Mouse (Mus musculus) cerebellum, postnatal 36 days (tissue): ENCODE results near the gene Jakmip3.

Experiments used
- DNase-seq, 2 experiments: peaks; one replicate each; pipeline ENCODE4 v3.0.0; 2021 to 2022; ENCODE audit warnings: mixed read lengths in 2 of 2

Jakmip3 gene

DNA sequence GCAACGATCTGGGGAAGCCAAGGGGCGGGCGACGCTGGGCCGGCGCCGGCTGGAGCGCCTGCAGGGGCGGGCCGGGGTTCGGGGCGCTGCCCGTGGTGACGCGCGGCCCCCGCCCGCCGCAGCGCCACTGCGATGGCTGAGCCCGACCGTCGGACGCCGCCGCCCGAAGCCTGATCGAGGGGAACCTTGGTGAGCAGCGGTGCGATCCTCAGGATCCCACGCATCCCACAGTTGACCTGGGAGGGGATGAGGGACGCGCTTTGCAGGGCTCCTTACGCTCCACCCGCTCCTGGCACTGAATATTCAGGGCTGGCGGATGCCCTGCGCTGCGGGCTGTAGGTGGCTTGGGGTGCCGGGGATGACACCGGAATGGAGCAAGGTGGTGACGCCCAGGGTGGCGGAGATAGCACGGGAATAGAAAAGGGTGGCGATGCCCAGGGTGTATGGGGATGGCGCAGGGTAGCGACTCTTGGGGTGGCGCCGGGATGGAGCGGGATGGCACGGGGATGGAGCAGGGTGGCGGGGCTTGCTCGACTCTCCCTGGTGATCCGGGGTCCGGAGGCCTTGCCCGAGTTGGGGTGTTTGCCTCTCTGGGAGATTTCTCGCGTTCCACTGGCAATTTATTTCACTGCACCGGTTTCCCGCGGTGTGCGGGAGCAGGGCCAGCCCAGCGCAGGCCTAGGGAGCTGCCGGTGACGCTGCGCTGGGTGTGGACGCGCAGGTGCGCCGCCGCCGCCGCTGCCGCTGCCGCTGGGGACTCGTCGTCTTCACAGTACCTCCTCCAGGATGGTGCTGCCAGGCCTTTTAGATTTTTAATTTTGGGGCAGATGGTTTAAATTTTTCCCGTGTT is at the start of gene Jakmip3:
Gene Jakmip3 (plus strand): TSS at position 119 of the 850 bp plus-strand sequence.
- DNase-seq = peak; percentile 75 to 76

DNA sequence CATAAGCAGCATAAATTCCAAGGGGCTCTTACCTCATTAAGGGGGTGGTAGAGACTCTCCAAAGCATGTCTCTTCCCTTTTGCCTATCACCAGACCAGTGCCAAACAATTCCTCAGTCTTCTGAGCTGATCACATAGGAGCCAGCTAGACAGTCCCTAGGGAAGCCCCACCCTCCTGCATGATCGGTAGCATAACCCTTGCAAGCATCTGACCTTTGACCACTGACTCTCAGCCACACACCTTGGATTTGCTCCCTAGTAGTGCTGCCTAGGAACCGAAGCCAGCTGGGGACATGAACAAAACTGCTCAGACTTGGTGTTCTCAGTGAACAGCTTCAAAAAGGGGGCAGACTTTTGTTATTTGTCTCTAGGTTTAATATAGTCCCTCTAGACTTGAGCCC is 42.4 kb upstream of the Jakmip3 start:
- DNase-seq = no peak

DNA sequence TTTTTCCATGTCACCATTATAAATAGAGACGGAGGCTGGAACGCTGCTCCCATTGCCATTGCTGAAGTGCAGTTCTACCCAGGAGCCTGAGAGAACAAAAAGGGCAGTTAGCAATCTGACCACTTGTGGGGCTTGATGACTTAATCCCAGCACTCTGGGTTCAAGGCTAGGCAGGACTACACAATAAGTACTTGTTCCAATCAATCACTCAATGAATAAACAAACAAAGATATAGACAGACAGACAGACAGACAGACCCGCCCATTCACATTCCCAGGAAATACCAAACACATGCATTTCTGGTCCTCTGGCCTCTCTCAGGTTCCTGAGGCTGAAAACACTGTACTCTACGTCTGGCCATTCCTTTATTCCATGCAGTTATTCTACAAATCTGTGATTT is 41.8 kb upstream of the Jakmip3 start:
- no peak for DNase-seq

DNA sequence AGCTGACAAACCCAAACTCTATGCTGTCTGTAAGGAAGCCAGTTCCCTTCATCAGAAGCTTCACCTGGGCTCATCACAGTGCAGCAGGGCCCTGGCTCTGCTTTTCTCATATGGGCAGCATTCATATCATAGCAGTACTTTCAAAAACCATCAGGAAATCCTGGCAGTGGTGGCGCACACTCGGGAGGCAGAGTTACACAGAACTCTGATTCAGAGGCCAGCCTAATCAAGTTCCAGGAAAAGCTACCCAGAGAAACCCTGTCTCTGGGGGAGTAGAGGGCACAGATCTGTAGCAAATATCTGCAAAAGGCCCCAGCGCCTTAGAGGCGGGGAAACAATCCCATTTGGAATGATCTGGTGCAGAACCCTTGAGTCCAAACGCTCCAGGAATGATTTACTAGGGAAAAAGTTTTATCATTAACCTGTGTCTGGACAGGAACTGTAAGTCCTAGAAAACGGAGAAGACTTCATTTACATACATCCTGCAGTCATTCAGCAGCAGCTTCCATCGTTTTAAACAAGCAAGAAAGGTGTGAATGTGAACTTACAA is 36.6 kb upstream of the Jakmip3 start:
- DNase-seq = no peak

DNA sequence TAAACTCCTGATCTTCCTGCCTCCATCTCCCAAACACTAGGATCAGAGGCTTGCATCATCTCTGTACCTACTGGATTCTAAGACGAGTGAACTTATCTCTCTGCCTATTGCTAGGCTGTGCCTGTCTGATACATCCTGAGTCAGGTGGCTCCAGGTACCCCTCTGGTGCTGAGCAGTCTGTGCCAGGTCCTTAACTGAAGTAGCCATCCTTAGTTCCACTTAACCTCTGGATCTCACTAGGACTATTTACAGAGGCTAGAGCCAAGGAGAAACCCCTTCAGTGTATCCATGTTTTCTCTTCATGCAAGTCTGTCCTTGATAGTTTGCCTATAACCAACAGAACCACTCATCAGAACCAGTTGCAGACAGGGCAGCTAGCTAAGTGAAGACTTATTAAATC is 34.1 kb upstream of the Jakmip3 start:
- DNase-seq = no peak

DNA sequence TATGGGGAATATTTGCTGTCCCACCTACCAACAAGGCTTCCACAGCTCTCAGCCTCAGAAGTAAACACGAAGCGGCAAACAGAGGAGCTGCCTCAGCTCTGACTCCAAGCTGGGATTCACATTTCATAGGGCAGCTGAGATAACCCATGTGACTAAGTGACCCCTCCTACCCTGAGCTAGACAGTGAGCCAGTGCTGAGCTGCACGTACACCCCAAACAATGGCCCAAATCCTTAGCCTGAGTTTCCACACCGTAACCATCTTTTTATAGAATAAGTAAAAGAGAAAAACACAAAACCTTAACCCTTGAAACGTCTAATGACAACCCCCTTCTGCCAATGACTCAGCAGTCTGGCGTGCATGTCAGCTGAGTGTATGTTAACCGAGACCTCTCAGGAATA is 33.5 kb upstream of the Jakmip3 start:
- DNase-seq = peak; percentile 18 to 44

DNA sequence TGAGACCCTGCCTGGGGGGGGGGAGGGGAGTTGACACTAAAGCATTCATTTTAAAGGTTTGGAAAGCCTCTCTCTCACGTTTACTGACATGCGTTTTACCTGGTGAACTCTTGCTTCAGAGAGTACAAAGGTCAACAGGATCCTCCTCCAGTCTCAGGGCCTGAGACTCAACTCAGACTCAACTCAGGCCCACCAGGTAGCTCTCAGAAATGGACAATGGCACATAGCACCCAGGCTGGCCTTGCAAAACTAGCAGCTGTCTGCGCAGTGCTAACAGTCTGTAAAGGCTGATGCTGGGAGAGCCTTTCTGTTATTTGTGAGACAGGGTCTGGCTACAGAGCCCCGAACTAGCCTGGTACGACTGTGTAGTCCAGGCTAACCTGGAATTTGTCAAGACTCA is 32.6 kb upstream of the Jakmip3 start:
- DNase-seq = no peak

DNA sequence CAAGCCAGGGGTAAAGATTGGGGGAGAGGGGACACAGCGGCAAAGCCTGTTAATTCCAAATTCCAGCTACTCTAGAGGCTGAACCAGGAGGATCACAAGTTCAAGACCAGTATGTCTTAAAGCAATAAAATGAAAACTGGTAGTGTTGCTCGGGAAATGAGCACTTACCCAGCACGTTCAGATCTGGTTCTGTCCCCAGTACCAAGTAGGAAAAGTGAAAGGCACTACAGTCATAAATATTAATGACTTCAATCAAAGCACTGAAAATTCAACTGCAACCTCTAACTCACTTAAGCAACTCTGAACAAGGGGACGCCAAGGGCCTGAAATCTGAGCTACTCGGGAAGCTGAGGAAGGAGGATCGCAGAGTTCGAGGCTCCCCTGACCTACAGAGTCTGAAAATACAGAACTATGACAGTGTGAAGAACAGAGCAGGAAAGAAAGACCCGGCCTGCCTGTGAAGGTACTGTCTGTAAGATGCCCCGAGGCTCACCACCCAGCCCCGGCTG is 31.7 kb upstream of the Jakmip3 start:
- no peak for DNase-seq

DNA sequence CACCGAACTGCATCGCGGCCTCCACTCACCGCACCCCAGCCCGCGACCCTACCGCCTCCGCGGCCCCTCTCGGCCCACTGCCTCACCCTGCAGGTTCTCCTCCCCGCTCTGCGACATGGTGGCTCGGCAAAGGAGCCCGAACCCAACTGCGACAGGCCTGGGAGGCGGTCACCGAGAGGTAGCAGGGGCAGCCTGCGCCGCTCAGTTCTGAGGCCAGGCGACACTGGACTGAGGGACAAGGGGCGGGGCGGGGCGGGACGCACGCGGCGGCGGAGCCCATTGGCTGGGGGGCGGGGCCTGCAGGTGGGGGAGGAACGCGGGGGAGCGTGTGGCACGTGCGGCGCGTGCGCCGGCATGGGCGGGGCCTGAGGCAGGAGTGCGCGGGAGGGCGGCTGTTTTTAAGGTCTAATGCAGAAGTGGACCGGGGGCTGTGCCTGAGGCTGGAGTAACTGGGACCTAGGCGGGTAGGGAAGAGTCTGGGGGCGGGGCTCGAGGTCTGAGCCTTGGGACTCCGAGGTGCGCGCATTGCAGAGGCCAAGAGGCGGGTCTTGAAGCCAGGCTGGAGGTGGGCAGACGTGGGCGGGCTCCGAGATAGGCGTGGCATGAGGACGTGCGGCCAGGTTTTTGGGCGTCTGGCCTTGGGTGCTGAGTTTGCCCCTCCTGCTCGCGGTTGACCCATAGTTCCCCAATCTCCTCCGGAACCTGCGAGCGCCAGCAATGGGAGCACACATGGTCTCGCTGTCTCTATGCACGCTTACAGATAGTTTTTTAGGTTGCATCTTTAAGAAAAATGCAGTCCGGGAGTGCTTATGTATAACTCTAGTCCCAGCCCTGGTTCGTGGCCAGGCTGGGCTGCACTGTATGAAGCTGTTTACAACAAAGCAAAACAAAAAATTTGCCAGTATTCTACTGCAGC is 31.0 kb upstream of the Jakmip3 start, which contains the start of gene Bnip3:
Gene Bnip3 (minus strand): TSS at position 243 of the 916 bp plus-strand sequence.
- peak; percentile 85 to 89 for DNase-seq

DNA sequence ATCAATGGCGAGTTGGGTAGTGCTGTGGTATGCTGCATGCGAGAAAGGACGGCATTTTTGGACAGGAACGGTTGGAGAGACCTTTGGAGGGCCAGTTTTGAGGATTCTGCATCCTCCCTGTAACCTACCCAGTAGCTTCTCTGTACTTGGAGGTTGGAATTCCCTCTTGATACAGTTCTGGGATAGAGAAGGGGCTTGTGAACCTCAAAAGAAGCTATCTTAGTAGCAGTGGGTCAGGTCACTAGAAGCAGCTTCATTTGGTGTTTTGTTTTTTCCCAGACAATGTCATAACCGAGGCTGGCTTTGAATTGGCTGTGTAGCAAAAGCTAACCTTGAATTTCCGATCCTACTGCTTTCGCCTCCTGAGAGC is 30.4 kb upstream of the Jakmip3 start:
- no peak for DNase-seq

DNA sequence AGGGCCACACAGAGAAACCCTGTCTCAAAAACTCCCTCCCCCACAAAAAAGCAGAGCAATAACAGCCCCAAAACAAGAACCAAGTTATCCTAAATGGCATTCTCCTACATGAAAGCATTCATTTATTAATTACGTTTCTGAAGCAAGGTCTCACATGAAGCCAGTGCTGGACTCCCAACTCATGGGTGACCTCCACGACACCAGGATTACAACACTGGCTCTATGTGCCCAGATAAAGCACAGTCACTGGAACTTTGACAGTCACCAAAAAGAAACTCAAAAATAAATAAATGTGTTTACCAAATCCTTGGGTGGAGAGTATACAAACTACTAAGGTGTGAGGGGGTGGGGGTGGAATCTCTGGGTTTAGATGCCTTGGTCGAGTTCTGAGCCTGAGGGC is 26.9 kb upstream of the Jakmip3 start:
- DNase-seq = no peak

DNA sequence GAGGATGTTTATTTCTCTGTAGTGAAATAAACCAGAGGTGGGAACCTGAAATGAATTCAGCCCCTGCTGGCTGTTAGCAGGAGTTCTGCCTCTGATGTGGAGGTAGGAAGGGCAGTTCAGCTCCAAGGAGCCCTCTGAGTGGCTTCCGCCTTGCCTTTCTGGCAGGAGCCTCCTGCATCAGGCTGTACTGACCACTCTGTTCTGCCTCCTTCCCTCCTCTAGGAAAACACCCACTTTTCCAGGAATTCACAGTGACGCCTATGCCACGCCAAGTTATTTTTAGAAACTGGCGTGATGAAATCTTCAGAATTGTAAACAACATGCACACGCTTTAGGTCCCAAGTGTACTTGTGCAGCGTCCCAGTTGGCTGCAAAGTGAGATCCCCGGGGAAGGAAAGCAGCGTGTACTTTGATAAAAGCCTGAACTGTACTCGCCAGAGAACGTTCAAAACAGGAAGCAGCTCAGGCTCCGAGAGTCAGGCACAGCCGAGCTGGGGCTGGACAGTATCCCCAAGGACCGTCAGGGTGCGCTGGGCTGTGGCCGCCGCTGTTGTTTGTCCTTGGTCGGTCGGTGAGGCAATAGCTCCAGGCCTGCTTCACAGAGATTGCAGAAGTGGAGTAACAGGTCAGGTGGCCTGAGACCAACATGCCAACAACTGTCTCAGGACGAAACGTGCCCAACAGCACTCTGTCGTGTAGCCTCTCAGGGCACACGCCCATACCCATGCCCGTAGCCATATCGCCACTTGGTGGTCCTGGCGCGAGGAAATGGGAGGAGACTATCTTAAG is 21.2 kb upstream of the Jakmip3 start:
- DNase-seq = peak; percentile 27 to 34

DNA sequence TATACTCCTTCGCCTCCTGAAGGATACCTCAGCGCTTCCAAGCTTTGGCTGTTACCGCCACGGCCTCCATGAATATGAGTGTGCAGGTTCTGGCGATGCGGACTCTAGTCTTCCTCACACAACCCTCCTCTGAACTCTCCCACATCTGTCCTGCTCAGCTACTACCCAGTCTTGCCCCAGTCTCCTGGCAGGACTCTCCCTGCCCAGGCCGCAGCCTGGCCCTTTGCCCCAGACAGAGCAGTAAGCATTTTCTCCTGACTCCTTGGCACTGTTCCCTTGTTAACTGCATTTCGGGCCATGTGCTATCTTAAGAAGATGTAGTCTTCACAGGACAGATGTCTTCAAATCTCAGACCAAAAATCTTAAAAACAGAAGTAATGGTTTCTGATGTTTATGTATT is 18.9 kb upstream of the Jakmip3 start:
- no peak for DNase-seq

DNA sequence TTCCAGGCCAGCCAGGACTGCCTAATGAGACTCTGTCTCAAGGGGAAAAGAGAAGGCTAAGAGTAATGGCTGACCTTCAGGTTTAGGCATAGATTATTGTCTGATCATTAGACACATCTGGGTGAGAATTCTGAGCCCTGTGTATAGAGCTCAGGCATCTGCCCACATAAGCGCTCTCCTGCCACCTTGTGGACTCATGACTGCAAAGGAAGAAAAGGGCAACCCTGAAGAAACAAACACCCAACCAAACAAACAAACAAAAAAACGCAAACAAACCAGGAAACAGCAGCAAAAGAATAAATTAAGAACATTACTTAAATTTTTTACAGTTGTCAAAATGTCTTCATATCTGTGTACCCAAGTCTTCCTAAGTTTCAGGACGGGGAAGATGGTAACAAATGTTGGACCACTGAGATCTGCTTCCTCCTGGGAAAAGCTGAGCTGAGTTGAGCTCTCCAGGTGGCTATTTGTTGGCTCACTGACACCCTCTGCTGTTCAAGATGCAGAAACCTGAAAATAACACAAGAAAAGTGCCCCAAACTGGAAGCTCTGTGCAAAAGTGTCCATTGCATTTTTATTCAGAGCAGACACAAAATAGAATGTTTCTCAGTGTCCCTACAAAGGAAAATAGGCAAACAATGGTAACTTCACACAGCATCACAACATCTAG is 16.6 kb upstream of the Jakmip3 start:
- peak in 1 of 2 experiments; percentile 23 for DNase-seq

DNA sequence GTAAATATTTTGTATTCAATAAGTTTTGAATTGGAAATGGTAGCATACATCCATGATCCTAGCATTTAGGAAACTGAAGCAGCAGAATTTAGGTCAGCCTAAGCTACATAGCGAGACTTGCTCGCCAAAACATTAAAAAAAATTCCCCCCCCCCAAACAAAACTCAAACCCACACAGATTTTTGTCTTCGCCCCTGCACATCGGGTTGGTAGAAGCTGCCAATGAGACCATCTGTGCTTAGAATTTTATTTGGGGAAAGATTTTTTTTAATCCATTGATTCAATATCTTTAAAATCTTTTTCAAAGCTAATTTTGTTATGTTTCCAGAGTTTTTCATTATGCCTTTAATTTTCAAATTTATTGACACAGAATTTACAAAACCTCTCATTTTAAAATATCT is 12.1 kb upstream of the Jakmip3 start:
- no peak for DNase-seq

DNA sequence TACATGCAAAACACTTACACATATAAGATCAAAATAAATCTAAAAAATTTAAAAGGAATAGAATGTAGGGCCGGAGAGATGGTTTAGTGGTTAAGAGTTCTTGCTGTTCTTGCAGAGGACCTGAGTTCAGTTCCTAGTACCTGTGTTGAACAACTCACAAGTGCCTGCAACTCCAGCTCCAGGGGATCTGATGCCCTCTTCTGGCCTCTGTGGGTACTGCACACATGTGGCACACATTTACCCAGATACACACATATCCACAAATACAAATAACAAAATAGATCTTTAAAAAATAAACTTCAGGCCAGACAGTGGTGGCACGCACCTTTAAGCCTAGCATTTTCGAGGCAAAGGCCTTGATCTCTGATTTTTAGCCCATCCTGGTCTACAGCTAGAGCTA is 6.0 kb upstream of the Jakmip3 start:
- DNase-seq = no peak

DNA sequence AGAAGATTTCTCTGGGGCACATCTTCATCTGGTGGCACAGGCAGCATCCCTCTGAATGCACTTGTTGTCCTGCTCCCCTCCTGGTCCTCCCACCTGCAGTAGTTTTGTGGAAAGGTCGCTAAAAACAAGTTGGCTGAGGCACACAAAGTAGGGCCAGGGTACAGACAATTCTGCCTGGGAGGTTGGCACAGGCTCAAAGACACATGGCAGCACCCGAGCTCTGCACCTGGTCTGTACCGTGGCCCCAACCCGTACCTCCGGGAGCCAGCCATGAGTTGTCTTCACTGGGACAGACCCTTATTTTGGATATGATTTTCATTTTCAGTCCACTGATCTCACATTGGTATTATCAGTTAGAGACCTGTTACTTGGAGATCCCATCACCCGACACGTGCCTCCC is 1.5 kb upstream of the Jakmip3 start:
- DNase-seq = no peak

DNA sequence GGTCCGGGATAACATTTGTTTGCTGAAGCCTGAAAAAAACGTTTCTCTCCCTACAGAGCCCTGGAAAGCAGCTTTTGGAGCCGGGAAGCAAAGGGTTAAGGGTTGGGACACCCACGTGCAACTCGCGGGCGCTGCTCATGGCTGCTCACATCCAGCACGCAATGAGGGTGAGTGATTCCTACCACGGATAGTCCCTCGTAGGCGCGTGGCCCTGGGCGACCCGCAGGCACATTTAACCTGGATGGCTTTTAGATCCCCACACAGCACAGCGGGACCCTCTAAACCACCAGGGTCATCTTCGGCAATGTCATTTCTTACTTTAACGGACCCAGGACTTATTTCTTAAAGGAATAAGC is 296 bp upstream of the Jakmip3 start:
- DNase-seq = peak; percentile 69 to 70

DNA sequence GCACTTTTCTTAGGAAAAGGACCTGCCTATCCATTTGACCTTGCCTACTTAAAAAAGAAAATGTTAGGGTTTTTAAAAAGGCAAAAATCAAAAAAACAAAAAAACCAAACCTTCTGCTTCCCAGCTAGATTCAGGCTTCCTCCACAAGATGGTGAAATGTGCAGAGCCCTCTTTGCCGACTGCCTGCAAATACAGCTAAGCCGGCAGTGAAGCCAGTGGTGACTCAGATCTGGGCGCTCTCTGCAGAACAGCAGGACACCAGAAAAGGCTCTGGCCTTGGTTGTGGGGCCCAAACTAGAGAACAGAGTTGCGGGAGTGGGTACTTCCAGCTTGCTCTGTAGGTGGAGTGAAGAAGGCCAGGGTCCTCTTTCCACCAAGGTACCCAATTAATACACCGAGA is 1.0 kb downstream of the Jakmip3 start:
- peak; percentile 23 to 31 for DNase-seq

DNA sequence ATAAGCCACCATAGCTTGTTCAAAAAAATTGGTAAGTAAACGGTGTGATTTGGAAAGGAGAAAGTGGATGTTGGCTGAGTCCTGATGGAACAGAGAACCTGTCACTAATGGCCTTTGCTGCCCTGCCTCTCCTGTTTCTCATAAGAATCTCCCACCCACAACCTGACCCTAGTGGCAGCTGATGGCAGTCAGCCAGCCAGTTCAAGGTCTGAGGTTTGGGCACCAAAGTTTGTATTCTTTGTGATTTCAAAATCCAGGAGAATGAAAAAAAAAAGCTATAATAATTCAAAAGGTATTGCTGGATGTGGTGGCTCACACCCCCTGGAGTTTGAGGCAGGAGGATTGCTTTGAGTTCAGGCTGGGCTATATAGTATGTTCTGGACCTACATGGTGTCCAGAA is 1.8 kb downstream of the Jakmip3 start:
- DNase-seq = no peak

DNA sequence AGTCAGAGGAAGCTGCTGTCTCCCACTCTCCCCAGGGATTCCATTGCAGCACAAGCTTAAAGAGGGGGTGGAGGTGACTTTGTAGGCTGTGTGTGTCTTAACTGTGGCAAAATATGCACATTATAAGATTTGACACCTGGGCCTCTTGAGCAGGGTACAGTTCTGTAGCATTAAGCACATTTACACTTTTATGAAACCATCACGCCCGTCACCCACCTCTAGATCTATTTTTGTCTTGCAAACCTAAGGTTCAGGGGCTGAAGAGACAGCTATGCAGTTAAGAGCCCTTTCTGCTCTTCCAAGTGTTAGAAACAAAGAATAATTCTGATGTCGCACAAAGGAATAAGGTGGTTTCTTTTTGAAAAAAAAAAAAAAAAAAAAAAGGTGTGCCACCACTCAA is 5.1 kb downstream of the Jakmip3 start:
- DNase-seq = no peak

DNA sequence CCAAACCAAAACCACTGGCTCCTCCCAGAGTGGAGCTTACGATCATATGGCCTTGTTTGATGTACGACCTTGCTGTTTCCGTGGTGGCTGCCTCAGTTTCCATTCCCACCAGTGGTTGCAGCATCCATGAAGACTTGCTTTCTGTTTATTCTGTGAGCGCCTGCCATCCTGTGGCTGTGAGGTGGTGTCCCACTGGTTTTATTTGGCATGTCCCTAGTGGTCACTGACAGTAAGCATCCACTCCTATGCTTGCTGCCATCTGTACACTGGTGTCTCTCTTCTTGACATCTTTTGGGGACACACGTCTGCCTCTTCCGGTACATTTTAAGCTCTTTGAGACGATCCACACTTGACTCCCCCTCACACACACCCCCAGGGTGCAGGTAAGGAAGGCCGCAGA is 7.2 kb downstream of the Jakmip3 start:
- DNase-seq = no peak
